Mouse (Mus musculus) lung, embryonic 14.5 days (tissue): ENCODE measurements around the gene Anks1b. TPM values are rescaled to one million over a fixed set of nuclear protein-coding genes. Genes with fewer than 3 reads are reported as not detected.

Experiments
- ATAC-seq: fragments of 200-750 bp; cut with Nextera tagmentation; 2 replicates; pipeline ENCODE4 v1.8.0; 2017; ENCODE audit warnings: mild to moderate bottlenecking, moderate TSS enrichment, moderate library complexity; ENCODE audit not compliant: insufficient read depth
- DNase-seq: peaks from one replicate; pipeline ENCODE4 v3.0.0-alpha.2; 2015
- H3K27ac ChIP-seq: fragments of 300-500 bp; sonication (generic); 2 replicates; pipeline ENCODE4 v1.5.1; 2014; ENCODE audit warnings: low read depth, mild to moderate bottlenecking, moderate library complexity
- H3K27me3 ChIP-seq: fragments of 300-500 bp; sonication (generic); 2 replicates; pipeline ENCODE4 v1.6.1; 2014; ENCODE audit warnings: low read length, control low read depth; ENCODE audit not compliant: insufficient read depth
- H3K36me3 ChIP-seq: fragments of 300-500 bp; sonication (generic); 2 replicates; pipeline ENCODE4 v1.6.1; 2014; ENCODE audit warnings: control low read depth; ENCODE audit not compliant: insufficient read depth
- H3K4me1 ChIP-seq: fragments of 300-500 bp; sonication (generic); 2 replicates; pipeline ENCODE4 v1.6.1; 2014; ENCODE audit warnings: antibody characterized with exemption, control low read depth; ENCODE audit not compliant: insufficient read depth
- H3K4me2 ChIP-seq: fragments of 300-500 bp; sonication (generic); 2 replicates; pipeline ENCODE4 v1.6.1; 2014; ENCODE audit warnings: mild to moderate bottlenecking
- H3K4me3 ChIP-seq: fragments of 300-500 bp; sonication (generic); 2 replicates; pipeline ENCODE4 v1.5.1; 2014; ENCODE audit warnings: low read depth, low read length
- H3K9ac ChIP-seq: fragments of 300-500 bp; sonication (generic); 2 replicates; pipeline ENCODE4 v1.6.1; 2014
- H3K9me3 ChIP-seq: fragments of 300-500 bp; sonication (generic); 2 replicates; pipeline ENCODE4 v1.6.1; 2016; ENCODE audit warnings: low read depth, low read length, control low read depth
- CTCF ChIP-seq: IDR thresholded peaks from 2 replicates; pipeline ENCODE4 v1.5.1; 2016; ENCODE audit warnings: antibody characterized with exemption, low read depth
- WGBS: fragments of 180-500 bp; shearing (Covaris S2); extraction: QIAGEN DNeasy Blood & Tissue Kit; methylation state at CpG from one replicate; pipeline ENCODE4 v1.1.7; 2014; 5-methylcytosine and 5-hydroxymethylcytosine counted together
- polyA plus RNA-seq: library from polyadenylated mRNA; unstranded; fragments of >200 nt; fragmentation: Nextera tagmentation; extraction: Ambion mirVana; gene quantifications from 2 replicates; pipeline ENCODE4 v1.2.1, GENCODE M21; 2014

The Anks1b gene
- polyA plus RNA-seq, 1 experiment from 2014 or later: 1.2 TPM

DNA sequence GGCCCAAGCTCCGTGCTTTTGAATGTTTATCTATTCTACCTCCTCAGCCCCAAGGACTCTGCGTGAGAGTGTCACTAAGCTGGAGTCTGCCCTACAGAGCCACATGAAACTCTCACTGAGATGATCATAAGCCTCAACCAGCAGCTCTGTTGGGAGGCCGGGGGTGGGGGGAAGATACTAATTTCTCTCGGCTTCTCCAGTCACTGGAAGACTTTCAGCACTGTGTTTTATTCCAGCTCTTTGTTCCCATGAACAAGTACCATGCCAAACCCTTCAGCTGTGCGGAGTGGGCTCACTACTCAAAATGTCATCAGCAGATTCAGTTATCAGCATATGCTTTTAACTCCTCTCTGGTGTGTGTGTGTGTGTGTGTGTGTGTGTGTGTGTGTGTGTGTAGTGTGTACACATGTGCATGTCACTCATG lies 849.8 kb downstream of the Anks1b start:
- DNase-seq (no peak), ATAC-seq (0 out of 2 replicates have a peak, but pooled peaks have one; percentile 24)
- Histone ChIP-seq H3K9ac (no peak overlapping the region), H3K4me3 (no peak overlapping the region), H3K9me3 (no peaks in the 10 kb centered on the region), H3K27me3 (no peaks in the 10 kb centered on the region), H3K4me1 (no peaks in the 10 kb centered on the region), H3K27ac (no peak overlapping the region), H3K4me2 (no peak overlapping the region), H3K36me3 (no peaks in the 10 kb centered on the region)
- TF ChIP-seq CTCF: no peak
- WGBS: 39% methylated on average over 5 of the region's 5 CpGs

GRCm38 (mm10) chr10:90723941-90724341 lies 850.6 kb downstream of the Anks1b start:
- no peak for TF ChIP-seq CTCF
- H3K9ac ChIP-seq: no peak overlapping the region
- H3K9me3 ChIP-seq: no peaks in the 10 kb centered on the region
- no peak overlapping the region for H3K4me2 ChIP-seq
- no peak overlapping the region for H3K27ac ChIP-seq
- 68% methylated on average over 13 of the region's 13 CpGs for WGBS
- H3K27me3 ChIP-seq: no peaks in the 10 kb centered on the region
- no peak for ATAC-seq
- no peaks in the 10 kb centered on the region for H3K36me3 ChIP-seq
- H3K4me3 ChIP-seq: no peak overlapping the region
- no peak for DNase-seq
- H3K4me1 ChIP-seq: no peaks in the 10 kb centered on the region

DNA sequence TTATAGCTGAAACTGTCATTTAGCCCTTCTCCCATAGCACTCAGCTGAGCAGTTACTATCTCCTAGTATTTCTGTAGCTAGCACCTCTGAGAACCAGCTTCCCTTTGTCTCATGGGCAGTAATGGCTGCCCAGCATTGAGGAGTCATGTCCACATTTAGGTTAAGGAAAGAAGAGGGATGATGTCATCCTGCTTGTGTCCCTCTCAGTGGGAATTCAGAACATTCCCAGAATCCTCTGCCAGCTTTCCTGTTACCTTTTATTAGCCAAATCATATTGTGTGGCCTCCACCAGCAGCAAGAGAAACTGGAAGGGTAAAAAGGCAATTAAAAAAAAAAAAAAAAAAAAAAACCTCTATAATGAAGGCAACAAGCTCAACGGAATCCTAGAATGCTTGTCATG lies 851.6 kb downstream of the Anks1b start:
- H3K4me3 ChIP-seq: no peak overlapping the region
- H3K4me1 ChIP-seq: no peaks in the 10 kb centered on the region
- H3K9me3 ChIP-seq: no peaks in the 10 kb centered on the region
- TF ChIP-seq CTCF: no peak
- no peak overlapping the region for H3K9ac ChIP-seq
- no peak overlapping the region for H3K27ac ChIP-seq
- ATAC-seq: no peak
- no peaks in the 10 kb centered on the region for H3K36me3 ChIP-seq
- H3K4me2 ChIP-seq: no peak overlapping the region
- H3K27me3 ChIP-seq: no peaks in the 10 kb centered on the region
- WGBS: 83% methylated on average over 1 of the region's 1 CpGs
- DNase-seq: no peak

- ATAC-seq: peak; percentile 59; the same call in 1 of the 2 replicates
- TF ChIP-seq CTCF: peak; percentile 80
These were observed 855.4 kb downstream of the Anks1b start for GRCm38 (mm10) chr10:90728401-90729358.

DNA sequence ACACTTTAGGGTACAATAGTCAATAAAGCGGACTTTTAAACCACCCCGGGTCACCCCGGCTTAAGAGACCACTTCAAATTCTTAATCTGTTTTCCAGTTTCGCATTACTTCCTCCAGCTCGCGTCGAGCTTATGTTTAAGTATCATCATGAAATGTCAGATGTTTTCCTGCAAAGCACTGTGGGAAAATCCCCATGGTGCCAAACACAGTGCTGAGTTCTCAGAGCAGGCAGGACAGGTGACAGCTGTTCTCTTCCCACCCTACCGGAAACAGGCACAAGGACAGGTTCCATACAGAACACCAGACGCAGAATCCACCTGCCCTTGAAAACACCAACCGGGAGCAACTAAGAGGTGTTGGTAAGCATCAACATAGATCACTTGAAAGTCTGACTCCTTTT lies 856.2 kb downstream of the Anks1b start:
- Histone ChIP-seq H3K4me1 (no peaks in the 10 kb centered on the region), H3K36me3 (no peaks in the 10 kb centered on the region)
- no peak for DNase-seq

More at GRCm38 (mm10) chr10:90728401-90729358, 855.4 kb downstream of the Anks1b start:
- Histone ChIP-seq H3K27me3 (no peaks in the 10 kb centered on the region), H3K36me3 (no peaks in the 10 kb centered on the region), H3K9me3 (no peaks in the 10 kb centered on the region), H3K4me1 (no peaks in the 10 kb centered on the region), H3K9ac (no peak overlapping the region), H3K27ac (no peak overlapping the region), H3K4me3 (peak overlapping the region; percentile 12; the same call in 1 of the 2 replicates), H3K4me2 (peak overlapping the region; percentile 58)
- peak; percentile 92 for DNase-seq
- WGBS: 27% methylated on average over 22 of the region's 22 CpGs

DNA sequence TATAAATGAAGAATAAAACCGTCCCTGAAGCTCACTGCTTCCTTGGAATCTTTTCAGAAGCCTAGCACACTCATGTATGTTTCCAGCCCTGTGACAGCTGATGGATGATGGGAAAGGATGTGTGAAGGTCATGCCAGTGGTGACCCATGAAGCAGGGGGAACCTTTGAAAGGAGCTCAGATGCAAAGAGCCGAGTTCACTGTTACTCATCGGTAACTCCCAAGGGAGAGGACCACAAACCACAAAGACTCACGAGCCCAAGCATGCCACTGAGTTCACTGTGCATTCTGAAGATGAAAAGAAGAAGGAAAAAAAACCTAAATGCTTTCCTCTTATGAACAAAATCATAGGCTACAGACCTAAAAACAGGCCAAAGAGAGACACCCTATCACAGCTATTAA lies 859.5 kb downstream of the Anks1b start:
- no peak for ATAC-seq
- Histone ChIP-seq H3K27me3 (no peaks in the 10 kb centered on the region), H3K4me2 (no peak overlapping the region), H3K4me3 (no peak overlapping the region), H3K9me3 (no peaks in the 10 kb centered on the region), H3K9ac (no peak overlapping the region), H3K36me3 (no peaks in the 10 kb centered on the region), H3K27ac (no peak overlapping the region), H3K4me1 (no peaks in the 10 kb centered on the region)
- DNase-seq: no peak
- 44% methylated on average over 4 of the region's 4 CpGs for WGBS
- no peak for TF ChIP-seq CTCF

More for the DNA sequence above, 856.2 kb downstream of the Anks1b start:
- ATAC-seq: no peak
- Histone ChIP-seq H3K4me3 (no peak overlapping the region), H3K9me3 (no peaks in the 10 kb centered on the region), H3K27ac (no peak overlapping the region), H3K9ac (no peak overlapping the region), H3K27me3 (no peaks in the 10 kb centered on the region), H3K4me2 (no peak overlapping the region)
- TF ChIP-seq CTCF: no peak
- WGBS: 41% methylated on average over 10 of the region's 10 CpGs

DNA sequence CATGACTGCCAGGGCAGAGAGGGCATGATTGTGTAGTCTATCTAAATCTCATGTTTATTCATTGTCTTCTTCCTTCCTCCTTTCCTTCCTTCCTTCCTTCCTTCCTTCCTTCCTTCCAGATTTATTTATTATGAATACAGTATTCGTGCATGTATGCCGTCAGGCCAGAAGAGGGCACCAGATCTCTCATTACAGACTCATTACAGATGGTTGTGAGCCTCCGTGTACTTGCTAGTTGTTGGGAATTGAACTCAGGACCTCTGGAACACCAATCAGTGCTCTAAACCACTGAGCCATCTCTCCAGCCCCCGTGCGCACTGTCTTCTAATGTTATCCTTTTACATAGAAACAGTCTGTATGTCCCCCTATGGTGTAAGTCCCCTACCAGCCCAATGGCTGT lies 860.3 kb downstream of the Anks1b start:
- DNase-seq (peak; percentile 68), ATAC-seq (no peak)
- H3K27me3 ChIP-seq: no peaks in the 10 kb centered on the region
- 25% methylated on average over 5 of the region's 5 CpGs for WGBS
- H3K9ac ChIP-seq: no peak overlapping the region
- H3K36me3 ChIP-seq: no peaks in the 10 kb centered on the region
- TF ChIP-seq CTCF: peak; percentile 64
- H3K4me3 ChIP-seq: no peak overlapping the region
- H3K9me3 ChIP-seq: no peaks in the 10 kb centered on the region
- H3K4me1 ChIP-seq: no peaks in the 10 kb centered on the region
- H3K4me2 ChIP-seq: no peak overlapping the region
- H3K27ac ChIP-seq: no peak overlapping the region
